Mouse (Mus musculus): ENCODE measurements around the gene Napsa. TPM values are rescaled to one million over a fixed set of nuclear protein-coding genes. Genes with fewer than 3 reads are reported as not detected.

The Napsa gene
- polyA plus RNA-seq, 1 experiment from 2014 or later = 0.88 TPM

- Histone ChIP-seq H3K9ac (replicated peaks; ENCODE audit: low read length) (no peak overlapping the region), H3K4me2 (ENCODE audit: low read depth, low read length) (no peak overlapping the region), H3K9me3 (replicated peaks; ENCODE audit: control insufficient read depth, low read length) (no peaks in the 10 kb centered on the region), H3K4me3 (ENCODE audit: low read depth, low read length) (no peak overlapping the region), H3K27ac (replicated peaks; ENCODE audit: low read depth, low read length) (no peak overlapping the region), H3K27me3 (ENCODE audit: control insufficient read depth, insufficient read depth, low read length) (no peaks in the 10 kb centered on the region), H3K36me3 (replicated peaks; ENCODE audit: control insufficient read depth, insufficient read depth, low read depth, low read length) (peaks cover 4% of the 10 kb centered on the region), H3K4me1 (ENCODE audit: control insufficient read depth, insufficient read depth, low read length) (no peaks in the 10 kb centered on the region)
- 93% methylated on average over 27 of the region's 27 CpGs for WGBS
- no peak for ATAC-seq (replicated peaks; ENCODE audit: insufficient number of reproducible peaks, low FRiP score, low TSS enrichment, low read depth)
- no peak for DNase-seq (ENCODE audit: low spot score)
Observed at GRCm38 (mm10) chr7:44535657-44536589, 36.3 kb upstream of the Napsa start.

- WGBS = 92% methylated on average over 6 of the region's 6 CpGs
- DNase-seq (ENCODE audit: low spot score) (no peak), ATAC-seq (replicated peaks; ENCODE audit: insufficient number of reproducible peaks, low FRiP score, low TSS enrichment, low read depth) (no peak)
- H3K9me3 ChIP-seq (replicated peaks; ENCODE audit: control insufficient read depth, low read length) = no peaks in the 10 kb centered on the region
- no peak overlapping the region for H3K27ac ChIP-seq (replicated peaks; ENCODE audit: low read depth, low read length)
- H3K4me3 ChIP-seq (ENCODE audit: low read depth, low read length) = no peak overlapping the region
- no peak overlapping the region for H3K4me2 ChIP-seq (ENCODE audit: low read depth, low read length)
- no peaks in the 10 kb centered on the region for H3K27me3 ChIP-seq (ENCODE audit: control insufficient read depth, insufficient read depth, low read length)
- H3K4me1 ChIP-seq (ENCODE audit: control insufficient read depth, insufficient read depth, low read length) = no peaks in the 10 kb centered on the region
- H3K9ac ChIP-seq (replicated peaks; ENCODE audit: low read length) = no peak overlapping the region
- peaks cover 4% of the 10 kb centered on the region for H3K36me3 ChIP-seq (replicated peaks; ENCODE audit: control insufficient read depth, insufficient read depth, low read depth, low read length)
Observed at GRCm38 (mm10) chr7:44536590-44536968, 35.6 kb upstream of the Napsa start.

GRCm38 (mm10) chr7:44537009-44537408 is 35.2 kb upstream of the Napsa start:
- Histone ChIP-seq H3K9me3 (replicated peaks; ENCODE audit: control insufficient read depth, low read length) (no peaks in the 10 kb centered on the region), H3K36me3 (replicated peaks; ENCODE audit: control insufficient read depth, insufficient read depth, low read depth, low read length) (peaks cover 4% of the 10 kb centered on the region), H3K27ac (replicated peaks; ENCODE audit: low read depth, low read length) (no peak overlapping the region), H3K4me3 (ENCODE audit: low read depth, low read length) (no peak overlapping the region), H3K4me2 (ENCODE audit: low read depth, low read length) (no peak overlapping the region), H3K4me1 (ENCODE audit: control insufficient read depth, insufficient read depth, low read length) (no peaks in the 10 kb centered on the region), H3K9ac (replicated peaks; ENCODE audit: low read length) (no peak overlapping the region), H3K27me3 (ENCODE audit: control insufficient read depth, insufficient read depth, low read length) (no peaks in the 10 kb centered on the region)
- 80% methylated on average over 6 of the region's 7 CpGs for WGBS
- ATAC-seq (replicated peaks; ENCODE audit: insufficient number of reproducible peaks, low FRiP score, low TSS enrichment, low read depth) = no peak
- no peak for DNase-seq (ENCODE audit: low spot score)

GRCm38 (mm10) chr7:44537496-44537895 is 34.7 kb upstream of the Napsa start:
- Histone ChIP-seq H3K4me2 (ENCODE audit: low read depth, low read length) (no peak overlapping the region), H3K36me3 (replicated peaks; ENCODE audit: control insufficient read depth, insufficient read depth, low read depth, low read length) (peaks cover 4% of the 10 kb centered on the region), H3K27me3 (ENCODE audit: control insufficient read depth, insufficient read depth, low read length) (no peaks in the 10 kb centered on the region), H3K4me1 (ENCODE audit: control insufficient read depth, insufficient read depth, low read length) (no peaks in the 10 kb centered on the region), H3K9ac (replicated peaks; ENCODE audit: low read length) (no peak overlapping the region), H3K4me3 (ENCODE audit: low read depth, low read length) (no peak overlapping the region), H3K9me3 (replicated peaks; ENCODE audit: control insufficient read depth, low read length) (no peaks in the 10 kb centered on the region), H3K27ac (replicated peaks; ENCODE audit: low read depth, low read length) (no peak overlapping the region)
- ATAC-seq (replicated peaks; ENCODE audit: insufficient number of reproducible peaks, low FRiP score, low TSS enrichment, low read depth) = no peak
- 93% methylated on average over 13 of the region's 13 CpGs for WGBS
- DNase-seq (ENCODE audit: low spot score) = no peak

- 92% methylated on average over 41 of the region's 41 CpGs for WGBS
- Histone ChIP-seq H3K9ac (replicated peaks; ENCODE audit: low read length) (no peak overlapping the region), H3K4me3 (ENCODE audit: low read depth, low read length) (no peak overlapping the region), H3K4me1 (ENCODE audit: control insufficient read depth, insufficient read depth, low read length) (no peaks in the 10 kb centered on the region), H3K36me3 (replicated peaks; ENCODE audit: control insufficient read depth, insufficient read depth, low read depth, low read length) (peaks cover 4% of the 10 kb centered on the region), H3K9me3 (replicated peaks; ENCODE audit: control insufficient read depth, low read length) (no peaks in the 10 kb centered on the region), H3K27ac (replicated peaks; ENCODE audit: low read depth, low read length) (no peak overlapping the region), H3K4me2 (ENCODE audit: low read depth, low read length) (no peak overlapping the region), H3K27me3 (ENCODE audit: control insufficient read depth, insufficient read depth, low read length) (no peaks in the 10 kb centered on the region)
- no peak for ATAC-seq (replicated peaks; ENCODE audit: insufficient number of reproducible peaks, low FRiP score, low TSS enrichment, low read depth)
- DNase-seq (ENCODE audit: low spot score) = no peak
Observed at GRCm38 (mm10) chr7:44538756-44539624, 33.2 kb upstream of the Napsa start.

- Histone ChIP-seq H3K4me1 (ENCODE audit: control insufficient read depth, insufficient read depth, low read length) (peaks cover 3% of the 10 kb centered on the region; the same call in 1 of the 2 replicates), H3K9ac (replicated peaks; ENCODE audit: low read length) (no peak overlapping the region), H3K27me3 (ENCODE audit: control insufficient read depth, insufficient read depth, low read length) (no peaks in the 10 kb centered on the region), H3K4me3 (ENCODE audit: low read depth, low read length) (no peak overlapping the region), H3K27ac (replicated peaks; ENCODE audit: low read depth, low read length) (no peak overlapping the region), H3K9me3 (replicated peaks; ENCODE audit: control insufficient read depth, low read length) (no peaks in the 10 kb centered on the region), H3K36me3 (replicated peaks; ENCODE audit: control insufficient read depth, insufficient read depth, low read depth, low read length) (peaks cover 4% of the 10 kb centered on the region), H3K4me2 (ENCODE audit: low read depth, low read length) (no peak overlapping the region)
- ATAC-seq (replicated peaks; ENCODE audit: insufficient number of reproducible peaks, low FRiP score, low TSS enrichment, low read depth) = no peak
- no peak for DNase-seq (ENCODE audit: low spot score)
- 93% methylated on average over 11 of the region's 11 CpGs for whole genome bisulfite sequencing
Observed at GRCm38 (mm10) chr7:44542555-44542954, 29.6 kb upstream of the Napsa start.

GRCm38 (mm10) chr7:44543071-44543470 is 29.1 kb upstream of the Napsa start:
- ATAC-seq (replicated peaks; ENCODE audit: insufficient number of reproducible peaks, low FRiP score, low TSS enrichment, low read depth) (no peak), DNase-seq (ENCODE audit: low spot score) (no peak)
- Histone ChIP-seq H3K36me3 (replicated peaks; ENCODE audit: control insufficient read depth, insufficient read depth, low read depth, low read length) (peaks cover 4% of the 10 kb centered on the region), H3K27ac (replicated peaks; ENCODE audit: low read depth, low read length) (no peak overlapping the region), H3K9me3 (replicated peaks; ENCODE audit: control insufficient read depth, low read length) (no peaks in the 10 kb centered on the region), H3K4me3 (ENCODE audit: low read depth, low read length) (no peak overlapping the region), H3K4me1 (ENCODE audit: control insufficient read depth, insufficient read depth, low read length) (peaks cover 5% of the 10 kb centered on the region; the same call in 1 of the 2 replicates), H3K9ac (replicated peaks; ENCODE audit: low read length) (no peak overlapping the region; the same call in 1 of the 2 replicates), H3K4me2 (ENCODE audit: low read depth, low read length) (no peak overlapping the region), H3K27me3 (ENCODE audit: control insufficient read depth, insufficient read depth, low read length) (no peaks in the 10 kb centered on the region)
- 78% methylated on average over 12 of the region's 12 CpGs for WGBS
